Mouse (Mus musculus): ENCODE results near the gene Idh2. TPM values are rescaled to one million over a fixed set of nuclear protein-coding genes. Genes with fewer than 3 reads are reported as not detected.
"Not testable (repeated sequence)": the region's sequence is repeated elsewhere in the genome, so short reads cannot be mapped to it uniquely, and the experiment has no call there.

The Idh2 gene
- polyA plus RNA-seq, 1 experiment from 2014 or later = 514 TPM

DNA sequence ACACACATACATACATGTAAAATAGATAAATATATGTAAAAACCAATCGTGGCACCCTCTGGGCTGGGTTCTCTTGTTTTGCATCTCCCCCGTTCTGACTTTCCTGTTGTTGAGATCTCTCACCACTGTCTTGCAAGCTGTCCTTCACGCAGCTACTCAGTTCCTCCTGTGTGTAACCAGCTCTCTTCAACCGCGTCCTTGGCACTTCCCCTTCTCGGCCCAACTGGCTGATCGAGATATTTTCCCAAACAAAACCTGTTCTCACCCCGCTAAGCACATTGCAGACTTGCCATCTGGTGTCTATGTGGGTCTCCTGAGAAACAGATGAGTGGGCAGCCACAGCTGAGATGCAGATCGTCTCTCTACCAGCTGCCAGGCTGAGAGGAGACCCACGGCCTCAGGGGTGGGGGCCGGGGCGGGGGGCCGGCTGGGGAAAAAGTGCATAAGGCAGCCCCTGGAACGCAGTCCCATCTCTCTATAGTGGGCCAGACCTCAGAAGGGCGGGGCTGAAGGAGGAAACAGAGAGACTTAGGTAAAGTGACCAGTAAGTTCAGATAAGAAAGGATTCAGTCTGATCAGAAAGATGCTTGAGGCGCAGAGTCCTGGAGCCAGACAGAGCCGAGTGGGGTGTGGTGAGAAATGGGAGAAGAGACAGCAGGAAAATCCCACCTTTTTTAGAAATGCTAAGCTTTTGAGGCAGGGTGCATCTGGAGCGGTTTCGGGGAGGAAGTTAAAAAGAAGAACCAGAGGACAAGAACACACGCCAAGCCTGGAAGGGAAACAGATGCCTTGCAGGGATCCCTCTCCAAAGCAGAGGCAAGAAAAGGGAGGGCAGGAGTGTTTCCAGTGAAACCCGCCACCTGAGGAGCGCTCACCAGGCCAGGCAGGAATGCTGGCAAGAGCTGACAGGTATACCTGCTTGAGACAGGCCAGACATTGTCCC lies 28.4 kb upstream of the Idh2 start:
- Histone ChIP-seq H3K4me1 (peaks cover 19% of the 10 kb centered on the region), H3K36me3 (no peaks in the 10 kb centered on the region), H3K9me3 (no peaks in the 10 kb centered on the region), H3K4me2 (peak overlapping the region; percentile 41), H3K27me3 (no peaks in the 10 kb centered on the region), H3K9ac (peak overlapping the region; percentile 55; the same call in 1 of the 2 replicates), H3K27ac (peak overlapping the region; percentile 75), H3K4me3 (no peak overlapping the region)
- WGBS = 31% methylated on average over 22 of the region's 22 CpGs
- no peak for ATAC-seq (ENCODE audit: insufficient number of reproducible peaks, insufficient read depth, low FRiP score, low TSS enrichment, low read depth)

DNA sequence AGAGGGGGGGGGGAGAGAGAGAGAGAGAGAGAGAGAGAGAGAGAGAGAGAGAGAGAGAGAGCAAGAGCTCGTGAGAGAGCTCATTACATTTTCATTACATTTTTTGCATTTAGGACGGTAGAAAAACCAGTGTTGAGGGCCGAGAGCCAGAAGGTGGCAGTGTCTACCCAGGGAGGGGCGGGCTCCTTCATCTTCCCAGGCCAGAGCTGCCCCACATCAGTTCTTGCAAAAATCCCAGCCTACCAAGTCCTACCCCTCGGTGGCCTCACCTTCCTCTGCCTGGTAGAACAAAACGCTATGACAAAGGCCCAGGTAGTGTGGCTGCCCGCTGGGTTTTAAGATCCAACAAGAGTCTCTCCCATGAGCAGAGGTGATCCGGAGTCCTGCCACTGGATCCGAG lies 25.6 kb upstream of the Idh2 start:
- 0 out of 2 replicates have a peak overlapping the region, but pooled peaks have one; percentile 37 for H3K9ac ChIP-seq
- H3K27me3 ChIP-seq = no peaks in the 10 kb centered on the region
- 16% methylated on average over 9 of the region's 9 CpGs for WGBS
- peak overlapping the region; percentile 12; the same call in 1 of the 2 replicates for H3K4me2 ChIP-seq
- peak; percentile 75; the same call in 1 of the 2 replicates for ATAC-seq (ENCODE audit: insufficient number of reproducible peaks, insufficient read depth, low FRiP score, low TSS enrichment, low read depth)
- H3K4me1 ChIP-seq = peaks cover 19% of the 10 kb centered on the region
- H3K36me3 ChIP-seq = no peaks in the 10 kb centered on the region
- H3K27ac ChIP-seq = no peak overlapping the region
- H3K9me3 ChIP-seq = peaks cover 13% of the 10 kb centered on the region
- H3K4me3 ChIP-seq = no peak overlapping the region

DNA sequence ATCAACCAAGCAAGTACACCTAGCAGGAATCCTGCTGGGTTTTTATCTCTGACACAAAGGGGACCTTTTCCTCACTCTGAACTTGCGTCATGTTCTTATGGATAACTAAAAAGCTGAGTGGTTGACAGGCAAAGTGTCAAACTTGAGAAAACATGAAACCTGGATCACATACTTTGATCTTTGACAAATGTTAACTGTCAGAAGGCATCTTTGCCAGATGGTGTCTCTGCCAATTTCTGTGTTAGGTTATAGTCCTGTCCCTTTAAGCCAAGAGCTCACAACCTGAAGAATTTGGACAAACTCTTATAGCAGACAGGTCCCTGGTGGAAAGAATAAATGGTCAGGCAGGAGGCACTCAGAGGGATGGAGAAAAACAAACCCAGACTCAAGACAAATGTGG lies 23.2 kb upstream of the Idh2 start:
- Histone ChIP-seq H3K27me3 (no peaks in the 10 kb centered on the region), H3K9ac (no peak overlapping the region), H3K4me1 (peaks cover 25% of the 10 kb centered on the region), H3K9me3 (peaks cover 13% of the 10 kb centered on the region), H3K4me3 (no peak overlapping the region), H3K27ac (no peak overlapping the region), H3K4me2 (no peak overlapping the region), H3K36me3 (no peaks in the 10 kb centered on the region)
- no peak for ATAC-seq (ENCODE audit: insufficient number of reproducible peaks, insufficient read depth, low FRiP score, low TSS enrichment, low read depth)
- WGBS = 74% methylated on average over 1 of the region's 1 CpGs

DNA sequence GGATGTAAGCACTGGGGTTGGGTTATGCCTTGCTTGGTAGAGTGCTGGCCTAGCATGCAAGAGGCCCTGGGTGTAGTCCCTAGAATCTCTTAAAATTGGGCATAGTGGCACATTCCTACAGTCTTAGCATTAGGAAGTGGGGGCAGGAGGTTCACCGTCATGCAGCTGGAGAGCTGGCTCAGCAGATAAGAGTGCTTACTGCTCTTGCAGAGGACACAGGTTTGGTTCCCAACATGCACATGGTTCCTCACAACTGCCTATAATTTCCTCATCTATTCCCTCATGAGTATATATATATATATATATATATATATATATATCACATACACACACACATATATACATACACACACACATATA lies 20.0 kb upstream of the Idh2 start:
- peaks cover 13% of the 10 kb centered on the region for H3K9me3 ChIP-seq
- ATAC-seq (ENCODE audit: insufficient number of reproducible peaks, insufficient read depth, low FRiP score, low TSS enrichment, low read depth) = no peak
- H3K4me2 ChIP-seq = no peak overlapping the region
- H3K4me3 ChIP-seq = no peak overlapping the region
- no peaks in the 10 kb centered on the region for H3K36me3 ChIP-seq
- H3K9ac ChIP-seq = no peak overlapping the region
- H3K27ac ChIP-seq = peak overlapping the region; percentile 82
- H3K27me3 ChIP-seq = no peaks in the 10 kb centered on the region
- WGBS = 83% methylated on average over 1 of the region's 1 CpGs
- peaks cover 21% of the 10 kb centered on the region for H3K4me1 ChIP-seq

DNA sequence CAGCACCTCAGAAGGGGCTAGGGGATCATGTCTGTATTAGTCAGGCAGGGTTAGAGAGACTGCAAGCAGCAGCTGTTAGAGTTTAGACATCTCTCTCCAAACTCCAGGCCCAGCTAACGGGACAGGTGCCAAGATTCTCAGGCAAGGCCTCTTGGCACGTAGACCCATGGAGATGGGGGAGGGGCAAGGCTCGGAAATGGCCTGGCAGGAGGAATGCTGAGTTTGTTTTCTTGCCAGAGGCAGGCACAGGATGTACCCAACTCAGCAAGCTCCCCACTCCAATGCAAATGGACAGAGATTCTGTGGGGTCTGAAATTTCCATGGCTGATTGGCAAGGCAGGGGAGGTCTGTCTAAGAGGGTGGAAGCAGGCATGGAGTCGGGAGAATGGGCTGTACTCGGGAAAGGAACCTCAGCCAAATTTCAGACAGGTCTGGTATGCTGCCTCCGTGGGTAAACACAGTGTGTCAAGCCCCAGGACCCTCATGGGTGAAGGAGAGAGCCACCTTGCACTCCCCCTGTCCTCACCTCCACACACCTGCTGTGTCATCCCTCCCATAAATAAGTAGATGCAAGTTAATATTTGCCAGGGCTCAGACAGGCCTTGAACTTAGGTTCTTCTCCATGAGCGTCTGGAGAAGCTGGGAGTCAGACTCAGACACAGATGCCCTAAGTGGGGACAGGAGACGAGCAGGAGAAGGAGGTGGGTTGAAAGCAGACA lies 19.4 kb upstream of the Idh2 start:
- no peak overlapping the region for H3K4me3 ChIP-seq
- 37% methylated on average over 8 of the region's 8 CpGs for WGBS
- H3K27ac ChIP-seq = peak overlapping the region; percentile 82
- peak; percentile 57 for ATAC-seq (ENCODE audit: insufficient number of reproducible peaks, insufficient read depth, low FRiP score, low TSS enrichment, low read depth)
- no peak overlapping the region for H3K4me2 ChIP-seq
- H3K4me1 ChIP-seq = peaks cover 23% of the 10 kb centered on the region
- no peaks in the 10 kb centered on the region for H3K27me3 ChIP-seq
- peaks cover 13% of the 10 kb centered on the region for H3K9me3 ChIP-seq
- H3K36me3 ChIP-seq = no peaks in the 10 kb centered on the region
- H3K9ac ChIP-seq = peak overlapping the region; percentile 41; the same call in 1 of the 2 replicates

DNA sequence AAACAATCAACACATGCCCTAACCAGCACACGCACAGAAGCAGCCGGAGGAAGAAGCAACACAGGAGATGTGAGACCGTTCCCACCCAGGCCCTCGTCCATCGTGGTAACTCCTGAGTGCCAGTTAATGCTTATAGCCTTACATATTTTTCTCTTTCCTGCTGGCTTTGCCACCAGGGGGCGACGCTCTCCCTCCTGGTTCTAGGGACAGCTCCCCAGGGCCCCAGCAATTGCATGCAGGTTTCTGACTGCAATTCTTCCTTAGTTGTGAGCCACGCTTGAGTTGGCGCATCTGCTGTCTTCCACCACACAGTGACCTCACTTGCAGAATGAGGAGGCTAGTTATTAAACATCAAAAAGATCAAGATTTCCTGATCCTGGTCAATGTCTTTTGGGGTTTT lies 17.3 kb upstream of the Idh2 start:
- no peak for ATAC-seq (ENCODE audit: insufficient number of reproducible peaks, insufficient read depth, low FRiP score, low TSS enrichment, low read depth)
- peaks cover 11% of the 10 kb centered on the region for H3K9me3 ChIP-seq
- H3K9ac ChIP-seq = no peak overlapping the region
- H3K4me3 ChIP-seq = no peak overlapping the region
- no peak overlapping the region for H3K4me2 ChIP-seq
- no peaks in the 10 kb centered on the region for H3K36me3 ChIP-seq
- WGBS = 49% methylated on average over 9 of the region's 9 CpGs
- no peaks in the 10 kb centered on the region for H3K27me3 ChIP-seq
- peaks cover 23% of the 10 kb centered on the region for H3K4me1 ChIP-seq
- no peak overlapping the region for H3K27ac ChIP-seq

DNA sequence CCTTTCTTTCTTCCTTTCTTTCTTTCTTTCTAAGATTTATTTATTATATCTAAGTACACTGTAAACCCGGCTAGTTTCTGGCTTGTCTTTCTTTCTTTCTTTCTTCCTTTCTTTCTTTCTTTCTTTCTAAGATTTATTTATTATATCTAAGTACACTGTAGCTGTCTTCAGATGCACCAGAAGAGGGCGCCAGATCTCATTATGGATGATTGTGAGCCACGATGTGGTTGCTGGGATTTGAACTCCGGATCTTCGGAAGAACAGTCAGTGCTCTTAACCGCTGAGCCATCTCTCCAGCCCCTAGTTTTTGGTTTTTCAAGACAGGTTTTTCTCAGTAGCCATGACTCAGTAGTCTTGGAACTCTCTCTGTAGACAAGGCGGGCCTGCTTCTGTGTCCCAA lies 16.1 kb upstream of the Idh2 start:
- ATAC-seq (ENCODE audit: insufficient number of reproducible peaks, insufficient read depth, low FRiP score, low TSS enrichment, low read depth); H3K27ac ChIP-seq; H3K36me3 ChIP-seq; H3K9me3 ChIP-seq; H3K4me2 ChIP-seq; H3K27me3 ChIP-seq; H3K9ac ChIP-seq; H3K4me3 ChIP-seq: not testable (repeated sequence)
- H3K4me1 ChIP-seq = peaks cover 23% of the 10 kb centered on the region
- 73% methylated on average over 7 of the region's 7 CpGs for WGBS

DNA sequence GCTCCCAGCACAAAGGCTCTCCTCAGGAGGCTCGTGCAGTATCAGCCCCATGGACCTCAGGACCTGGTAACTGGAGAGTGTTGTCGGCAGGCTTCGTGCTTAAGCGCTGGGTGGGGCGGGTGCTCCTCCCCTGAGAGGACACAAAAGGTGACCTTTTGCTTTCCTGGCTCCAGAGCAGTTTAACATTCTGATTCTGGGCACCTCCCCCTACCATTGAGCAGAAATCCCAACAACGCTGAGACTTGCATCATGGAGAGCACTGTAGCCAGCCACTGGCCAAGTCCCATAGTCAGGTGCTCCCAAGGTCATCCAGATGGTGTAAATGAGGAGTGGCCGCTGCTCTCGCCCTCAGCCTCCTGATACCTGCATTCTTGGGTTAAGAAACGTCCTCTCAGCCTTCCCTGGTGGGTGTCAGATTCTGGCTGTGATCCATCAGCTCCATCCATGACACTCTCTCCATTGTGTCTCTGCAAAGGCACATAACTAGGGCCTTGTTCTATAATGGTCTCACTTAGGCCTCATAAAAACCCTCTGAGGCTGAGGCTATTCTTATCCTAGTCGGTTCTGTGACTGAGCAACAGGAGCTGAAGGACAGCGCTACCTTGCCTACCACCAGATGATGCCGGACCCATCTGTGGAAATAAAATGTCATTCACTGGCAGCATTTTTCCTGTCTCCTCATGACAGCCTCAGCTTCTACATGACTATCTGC lies 15.3 kb upstream of the Idh2 start:
- Histone ChIP-seq H3K9ac (no peak overlapping the region), H3K27ac (no peak overlapping the region), H3K4me2 (no peak overlapping the region), H3K9me3 (no peaks in the 10 kb centered on the region), H3K4me3 (no peak overlapping the region), H3K36me3 (no peaks in the 10 kb centered on the region), H3K27me3 (no peaks in the 10 kb centered on the region), H3K4me1 (peaks cover 23% of the 10 kb centered on the region)
- no peak for ATAC-seq (ENCODE audit: insufficient number of reproducible peaks, insufficient read depth, low FRiP score, low TSS enrichment, low read depth)
- whole genome bisulfite sequencing = 37% methylated on average over 12 of the region's 12 CpGs

DNA sequence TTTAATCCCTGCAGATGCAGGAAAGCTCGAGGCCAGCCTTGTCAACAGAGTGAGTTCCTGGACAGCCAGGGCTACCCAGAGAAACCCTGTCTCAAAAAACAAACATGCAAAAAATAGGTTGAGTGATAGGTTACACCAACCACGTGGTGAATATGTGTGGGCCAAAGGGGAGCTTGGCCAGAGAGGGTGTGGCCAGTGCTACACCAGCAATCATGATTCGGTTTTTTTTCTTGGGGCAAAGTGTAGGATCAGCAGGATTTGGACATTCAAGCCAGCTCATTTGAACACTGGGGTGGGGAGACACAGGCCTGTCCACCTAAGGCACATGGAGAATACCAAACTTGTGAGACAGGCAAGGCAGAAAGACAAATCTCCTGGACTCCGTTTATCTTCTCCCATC lies 14.1 kb upstream of the Idh2 start:
- no peak for ATAC-seq (ENCODE audit: insufficient number of reproducible peaks, insufficient read depth, low FRiP score, low TSS enrichment, low read depth)
- no peak overlapping the region for H3K4me2 ChIP-seq
- 61% methylated on average over 4 of the region's 4 CpGs for WGBS

DNA sequence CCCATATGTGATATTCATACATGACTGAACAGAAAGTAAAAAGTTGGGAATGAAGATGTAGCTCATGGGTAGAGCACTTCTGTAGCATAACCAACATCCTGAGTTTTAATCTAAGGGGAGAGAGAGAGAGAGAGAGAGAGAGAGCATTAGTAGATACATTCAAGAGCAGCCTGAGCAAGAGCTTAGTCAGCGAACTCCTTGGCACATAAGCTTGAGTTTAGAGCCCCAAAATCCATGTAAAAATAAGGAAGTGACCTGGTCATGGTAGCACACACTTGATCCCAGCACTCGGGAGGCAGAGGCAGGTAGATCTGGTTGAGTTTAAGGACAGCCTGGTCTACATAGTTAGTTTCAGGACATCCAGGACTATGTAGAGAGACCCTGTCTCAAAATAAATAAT lies 8.5 kb upstream of the Idh2 start:
- Histone ChIP-seq H3K4me3 (no peak overlapping the region), H3K4me1 (peaks cover 15% of the 10 kb centered on the region), H3K36me3 (no peaks in the 10 kb centered on the region), H3K27me3 (no peaks in the 10 kb centered on the region), H3K27ac (no peak overlapping the region), H3K9ac (no peak overlapping the region), H3K4me2 (no peak overlapping the region), H3K9me3 (no peaks in the 10 kb centered on the region)
- WGBS = 84% methylated on average over 2 of the region's 2 CpGs
- no peak for ATAC-seq (ENCODE audit: insufficient number of reproducible peaks, insufficient read depth, low FRiP score, low TSS enrichment, low read depth)

More for the DNA sequence above, 14.1 kb upstream of the Idh2 start:
- no peaks in the 10 kb centered on the region for H3K36me3 ChIP-seq
- no peaks in the 10 kb centered on the region for H3K27me3 ChIP-seq
- no peak overlapping the region for H3K9ac ChIP-seq
- H3K4me3 ChIP-seq = no peak overlapping the region
- no peak overlapping the region for H3K27ac ChIP-seq
- no peaks in the 10 kb centered on the region for H3K9me3 ChIP-seq
- peaks cover 14% of the 10 kb centered on the region for H3K4me1 ChIP-seq

DNA sequence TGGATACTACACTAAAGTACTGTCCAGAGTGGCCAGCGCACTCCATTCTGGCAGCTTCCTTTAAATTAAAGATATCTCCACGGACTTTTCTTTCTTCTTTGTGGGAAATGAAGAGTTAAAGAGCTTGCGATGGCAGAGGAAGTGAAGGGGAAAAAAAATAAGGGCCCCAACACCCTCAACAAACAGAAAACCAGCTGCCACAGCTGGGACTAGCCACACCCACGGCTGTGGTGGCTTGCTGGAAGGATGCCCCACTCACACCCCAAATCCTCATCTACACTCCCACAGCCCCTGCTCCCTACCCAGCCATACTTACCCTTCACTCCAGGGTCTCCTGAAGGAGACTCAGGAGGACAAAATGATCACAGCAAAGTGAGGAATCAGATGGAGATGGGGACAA lies 7.9 kb upstream of the Idh2 start:
- peaks cover 15% of the 10 kb centered on the region for H3K4me1 ChIP-seq
- no peak overlapping the region for H3K4me2 ChIP-seq
- H3K27ac ChIP-seq = no peak overlapping the region
- no peaks in the 10 kb centered on the region for H3K27me3 ChIP-seq
- no peaks in the 10 kb centered on the region for H3K9me3 ChIP-seq
- H3K9ac ChIP-seq = no peak overlapping the region
- 51% methylated on average over 4 of the region's 4 CpGs for WGBS
- ATAC-seq (ENCODE audit: insufficient number of reproducible peaks, insufficient read depth, low FRiP score, low TSS enrichment, low read depth) = no peak
- H3K36me3 ChIP-seq = no peaks in the 10 kb centered on the region
- H3K4me3 ChIP-seq = no peak overlapping the region

Measured in embryonic facial prominence, embryonic 13.5 days (tissue).